Mouse (Mus musculus) testis, adult 2 months (tissue): ENCODE data around the gene Pla2g1b.

Experiments
- CTCF ChIP-seq: fragments of 200-500 bp; IDR thresholded peaks from 2 replicates; pipeline ENCODE4 v1.5.1; 2012; ENCODE audit warnings: low read depth, mild to moderate bottlenecking, inconsistent platforms, low read length, moderate library complexity; ENCODE audit not compliant: control insufficient read depth, insufficient read depth, insufficient replicate concordance
- POLR2A ChIP-seq: fragments of 200-500 bp; IDR thresholded peaks from 2 replicates; pipeline ENCODE4 v1.6.1; 2012; ENCODE audit warnings: low read depth, mild to moderate bottlenecking, inconsistent platforms, low read length, moderate library complexity; ENCODE audit not compliant: control insufficient read depth

DNA sequence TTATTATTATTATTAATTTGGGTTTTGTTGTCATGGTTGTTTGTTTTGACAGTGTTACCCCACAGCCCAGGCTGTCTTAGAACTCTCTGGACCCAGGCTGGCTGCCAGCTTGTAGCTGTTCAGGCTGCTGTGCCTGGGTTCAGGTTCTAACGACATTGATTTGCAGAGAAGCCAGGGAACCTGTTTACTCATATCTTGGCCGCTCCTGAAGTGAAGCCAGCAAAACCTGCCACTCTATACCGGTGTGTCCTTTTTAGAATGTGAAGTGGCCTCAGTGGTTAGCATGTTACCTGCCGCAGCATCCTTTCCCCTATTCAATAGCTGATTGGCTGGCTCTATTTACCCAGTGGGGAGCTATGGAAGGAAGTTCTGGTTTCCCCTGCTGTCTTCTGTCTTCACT lies 20.7 kb downstream of the Pla2g1b start:
- no peak for TF ChIP-seq POLR2A
- no peak for TF ChIP-seq CTCF
